Comparison of ENCODE assay signal across 9 mouse cellular contexts in genomic region chr13:91697011-91697410, GRCm38 (mm10). TPM values are rescaled to one million over a fixed set of nuclear protein-coding genes. Genes with fewer than 3 reads are reported as not detected.
DNase-seq lines count a peak whose midpoint lies in the region; ATAC-seq lines count a peak whose summit lies in the region.
"Had no signal": no experiment of that assay in that cellular context is flagged by ENCODE, and none has a peak within 500 bp of the region (broad histone marks: within the 10 kb centered on the region; RNA-seq: fewer than 3 reads in every experiment).

No protein-coding gene starts in this region.

- DNase-seq in left cerebral cortex, adult 18-20 months (ENCODE audit: low spot score in 2 of 2): peak; percentile 24 to 36
- DNase-seq in left cerebral cortex, postnatal 36 days (ENCODE audit: low spot score in 2 of 2): no peak
- DNase-seq in ES-CJ7 (ENCODE audit: low read depth, low spot score): peak; percentile 59
- DNase-seq in c-Kit-positive CD71-negative TER-119-negative erythroid progenitor cells, embryonic 14.5 days (ENCODE audit: low read depth): peak; percentile 52
- DNase-seq in retina, embryonic 14.5 days (ENCODE audit: low spot score): peak; percentile 75
- no peak for DNase-seq in frontal cortex, postnatal 14 days (ENCODE audit: low spot score in 2 of 2)

- no peak for ATAC-seq in heart, embryonic 16.5 days (replicated peaks; ENCODE audit: extremely low read depth, insufficient read depth, low FRiP score)
- no peak for ATAC-seq in limb, embryonic 12.5 days (ENCODE audit: insufficient number of reproducible peaks, insufficient read depth, low FRiP score, low TSS enrichment, low read depth)

- 47% methylated on average over 3 of the region's 3 CpGs for WGBS in heart, embryonic 16.5 days
- WGBS in limb, embryonic 12.5 days: 35% methylated on average over 3 of the region's 3 CpGs

- peaks cover 11% of the 10 kb centered on the region for H3K4me1 ChIP-seq in heart, embryonic 16.5 days (ENCODE audit: control insufficient read depth, insufficient read depth, low read length)
- H3K4me1 ChIP-seq in limb, embryonic 12.5 days (replicated peaks): 0 out of 2 replicates have a peak, but pooled peaks cover 3% of the 10 kb centered on the region

- no peak overlapping the region for H3K4me3 ChIP-seq in heart, embryonic 16.5 days (ENCODE audit: low read length)
- no peak overlapping the region for H3K4me3 ChIP-seq in limb, embryonic 12.5 days (replicated peaks)
- H3K4me3 ChIP-seq: megakaryocyte, embryonic 14.5 days had no signal

- H3K27me3 ChIP-seq in heart, embryonic 16.5 days (ENCODE audit: control insufficient read depth, insufficient read depth, low read length): no peaks in the 10 kb centered on the region
- no peaks in the 10 kb centered on the region for H3K27me3 ChIP-seq in limb, embryonic 12.5 days
- H3K27me3 ChIP-seq: megakaryocyte, embryonic 14.5 days had no signal

- H3K4me2 ChIP-seq in heart, embryonic 16.5 days (ENCODE audit: low read depth, low read length): no peak overlapping the region
- H3K4me2 ChIP-seq in limb, embryonic 12.5 days: no peak overlapping the region

- no peak overlapping the region for H3K9ac ChIP-seq in heart, embryonic 16.5 days (ENCODE audit: low read length)
- no peak overlapping the region for H3K9ac ChIP-seq in limb, embryonic 12.5 days (replicated peaks)

- H3K36me3 ChIP-seq in heart, embryonic 16.5 days (ENCODE audit: control insufficient read depth, insufficient read depth): no peaks in the 10 kb centered on the region
- peaks cover 64% of the 10 kb centered on the region for H3K36me3 ChIP-seq in limb, embryonic 12.5 days

- H3K9me3 ChIP-seq in heart, embryonic 16.5 days (replicated peaks; ENCODE audit: control insufficient read depth, low read length): no peaks in the 10 kb centered on the region
- H3K9me3 ChIP-seq in limb, embryonic 12.5 days: no peaks in the 10 kb centered on the region
- H3K9me3 ChIP-seq: megakaryocyte, embryonic 14.5 days had no signal

- intact Hi-C loops in left cerebral cortex, postnatal 36 days (cut with DNase I): no loop called here

- H3K27ac ChIP-seq in heart, embryonic 16.5 days (ENCODE audit: low read length): peak overlapping the region; percentile 60; the same call in 1 of the 2 replicates
- H3K27ac ChIP-seq in limb, embryonic 12.5 days: 0 out of 2 replicates have a peak overlapping the region, but pooled peaks have one; percentile 0

RNA-seq across cellular contexts. Expression of gene Acot12, which starts 44.3 kb away (rescaled TPM):
- total RNA-seq in left cerebral cortex, adult 18-20 months (2021): under 1 TPM in 1 of 2 experiments, not detected in 1; 0.16 TPM
- under 1 TPM in 1 of 2 experiments, not detected in 1; 0.34 TPM for total RNA-seq in left cerebral cortex, postnatal 36 days (2021)
- not detected in 2 replicates for polyA plus RNA-seq in heart, embryonic 16.5 days (2015; fragmentation: Nextera tagmentation; extraction: Ambion mirVana)
- polyA plus RNA-seq in limb, embryonic 12.5 days (2016; fragmentation: Nextera tagmentation; extraction: Ambion mirVana): not detected in 2 replicates

Comparison
In these comparisons a context has a peak if more than half of its experiments do, and no peak if none do; other contexts are left out.
1. DNase-seq: peak in left cerebral cortex, adult 18-20 months (2 of 2), ES-CJ7 (single experiment), c-Kit-positive CD71-negative TER-119-negative erythroid progenitor cells, embryonic 14.5 days (single experiment) and retina, embryonic 14.5 days (single experiment); none in left cerebral cortex, postnatal 36 days (0 of 2) and frontal cortex, postnatal 14 days (0 of 2).